Mouse (Mus musculus): Measurements from ENCODE around the gene Matk. TPM values are rescaled to one million over a fixed set of nuclear protein-coding genes. Genes with fewer than 3 reads are reported as not detected.

The Matk gene
- total RNA-seq, 1 experiment from 2014 or later: 27.9 TPM

- no peak for ATAC-seq (replicated peaks in 1 of 2; ENCODE audit: insufficient read depth in 1 of 2, low FRiP score in 2 of 2, low TSS enrichment in 1 of 2, low read depth in 1 of 2, poor library complexity in 2 of 2, severe bottlenecking in 2 of 2)
These were observed 40.7 kb downstream of the Matk start for GRCm38 (mm10) chr10:81293334-81294030.

- ATAC-seq (replicated peaks in 1 of 2; ENCODE audit: insufficient read depth in 1 of 2, low FRiP score in 2 of 2, low TSS enrichment in 1 of 2, low read depth in 1 of 2, poor library complexity in 2 of 2, severe bottlenecking in 2 of 2): no peak
These were observed 41.7 kb downstream of the Matk start for GRCm38 (mm10) chr10:81294442-81294841.

- ATAC-seq (replicated peaks in 1 of 2; ENCODE audit: insufficient read depth in 1 of 2, low FRiP score in 2 of 2, low TSS enrichment in 1 of 2, low read depth in 1 of 2, poor library complexity in 2 of 2, severe bottlenecking in 2 of 2): no peak
These were observed 42.5 kb downstream of the Matk start for GRCm38 (mm10) chr10:81295185-81295584.

- ATAC-seq (replicated peaks in 1 of 2; ENCODE audit: insufficient read depth in 1 of 2, low FRiP score in 2 of 2, low TSS enrichment in 1 of 2, low read depth in 1 of 2, poor library complexity in 2 of 2, severe bottlenecking in 2 of 2): no peak
These were observed 44.5 kb downstream of the Matk start for GRCm38 (mm10) chr10:81297246-81297645.

GRCm38 (mm10) chr10:81297845-81298244 is 45.1 kb downstream of the Matk start:
- ATAC-seq (replicated peaks in 1 of 2; ENCODE audit: insufficient read depth in 1 of 2, low FRiP score in 2 of 2, low TSS enrichment in 1 of 2, low read depth in 1 of 2, poor library complexity in 2 of 2, severe bottlenecking in 2 of 2): peak; percentile 55 to 68

- peak; percentile 74 to 82 for ATAC-seq (replicated peaks in 1 of 2; ENCODE audit: insufficient read depth in 1 of 2, low FRiP score in 2 of 2, low TSS enrichment in 1 of 2, low read depth in 1 of 2, poor library complexity in 2 of 2, severe bottlenecking in 2 of 2)
These were observed 45.8 kb downstream of the Matk start for GRCm38 (mm10) chr10:81298369-81299100.

GRCm38 (mm10) chr10:81299585-81300351 is 47.0 kb downstream of the Matk start:
- no peak for ATAC-seq (replicated peaks in 1 of 2; ENCODE audit: insufficient read depth in 1 of 2, low FRiP score in 2 of 2, low TSS enrichment in 1 of 2, low read depth in 1 of 2, poor library complexity in 2 of 2, severe bottlenecking in 2 of 2)

- no peak for ATAC-seq (replicated peaks in 1 of 2; ENCODE audit: insufficient read depth in 1 of 2, low FRiP score in 2 of 2, low TSS enrichment in 1 of 2, low read depth in 1 of 2, poor library complexity in 2 of 2, severe bottlenecking in 2 of 2)
These were observed 47.7 kb downstream of the Matk start for GRCm38 (mm10) chr10:81300352-81300907.

GRCm38 (mm10) chr10:81301321-81301720 is 48.6 kb downstream of the Matk start:
- ATAC-seq (replicated peaks in 1 of 2; ENCODE audit: insufficient read depth in 1 of 2, low FRiP score in 2 of 2, low TSS enrichment in 1 of 2, low read depth in 1 of 2, poor library complexity in 2 of 2, severe bottlenecking in 2 of 2): no peak

- ATAC-seq (replicated peaks in 1 of 2; ENCODE audit: insufficient read depth in 1 of 2, low FRiP score in 2 of 2, low TSS enrichment in 1 of 2, low read depth in 1 of 2, poor library complexity in 2 of 2, severe bottlenecking in 2 of 2): no peak
These were observed 49.6 kb downstream of the Matk start for GRCm38 (mm10) chr10:81302288-81302687.

- no peak for ATAC-seq (replicated peaks in 1 of 2; ENCODE audit: insufficient read depth in 1 of 2, low FRiP score in 2 of 2, low TSS enrichment in 1 of 2, low read depth in 1 of 2, poor library complexity in 2 of 2, severe bottlenecking in 2 of 2)
These were observed 50.1 kb downstream of the Matk start for GRCm38 (mm10) chr10:81302781-81303218.

GRCm38 (mm10) chr10:81303258-81303657 is 50.5 kb downstream of the Matk start:
- ATAC-seq (replicated peaks in 1 of 2; ENCODE audit: insufficient read depth in 1 of 2, low FRiP score in 2 of 2, low TSS enrichment in 1 of 2, low read depth in 1 of 2, poor library complexity in 2 of 2, severe bottlenecking in 2 of 2): no peak

GRCm38 (mm10) chr10:81303761-81304160 is 51.0 kb downstream of the Matk start:
- ATAC-seq (replicated peaks in 1 of 2; ENCODE audit: insufficient read depth in 1 of 2, low FRiP score in 2 of 2, low TSS enrichment in 1 of 2, low read depth in 1 of 2, poor library complexity in 2 of 2, severe bottlenecking in 2 of 2): 0 out of 4 replicates have a peak, but pooled peaks have one; percentile 33 to 34

- ATAC-seq (replicated peaks in 1 of 2; ENCODE audit: insufficient read depth in 1 of 2, low FRiP score in 2 of 2, low TSS enrichment in 1 of 2, low read depth in 1 of 2, poor library complexity in 2 of 2, severe bottlenecking in 2 of 2): peak; percentile 61 to 63
These were observed 52.0 kb downstream of the Matk start for GRCm38 (mm10) chr10:81304597-81305238.

GRCm38 (mm10) chr10:81305663-81306062 is 52.9 kb downstream of the Matk start:
- ATAC-seq (replicated peaks in 1 of 2; ENCODE audit: insufficient read depth in 1 of 2, low FRiP score in 2 of 2, low TSS enrichment in 1 of 2, low read depth in 1 of 2, poor library complexity in 2 of 2, severe bottlenecking in 2 of 2): no peak

GRCm38 (mm10) chr10:81306173-81306668 is 53.5 kb downstream of the Matk start:
- ATAC-seq (replicated peaks in 1 of 2; ENCODE audit: insufficient read depth in 1 of 2, low FRiP score in 2 of 2, low TSS enrichment in 1 of 2, low read depth in 1 of 2, poor library complexity in 2 of 2, severe bottlenecking in 2 of 2): no peak

All from hematopoietic stem cell, adult 5-6 weeks (primary cell).